In genomic region chr4:134869068-134869730, GRCm38 (mm10) we compare ENCODE assay signal across 11 mouse cellular contexts. TPM values are rescaled to one million over a fixed set of nuclear protein-coding genes. Genes with fewer than 3 reads are reported as not detected.
DNase-seq lines count a peak whose midpoint lies in the region; ATAC-seq and TF ChIP-seq lines count a peak whose summit lies in the region.
"Had no signal": no experiment of that assay in that cellular context is flagged by ENCODE, and none has a peak within 500 bp of the region (broad histone marks: within the 10 kb centered on the region; RNA-seq: fewer than 3 reads in every experiment).

No protein-coding gene starts in this region.

- peak; percentile 78 for DNase-seq in G1E (ENCODE audit: low spot score)
- DNase-seq in embryonic facial prominence, embryonic 14.5 days (ENCODE audit: low spot score), result no peak
- DNase-seq in MN1 (ENCODE audit: low spot score), result no peak
- no peak for DNase-seq in right cerebral cortex, postnatal 4 days
- no peak for DNase-seq in cerebellum, postnatal 25 days
- DNase-seq: gastrocnemius, postnatal 14 days; thymus, postnatal 14 days had no signal

- H3K9me3 ChIP-seq in hindbrain, embryonic 12.5 days (replicated peaks), result no peaks in the 10 kb centered on the region
- H3K9me3 ChIP-seq in hindbrain, embryonic 13.5 days, result no peaks in the 10 kb centered on the region
- H3K9me3 ChIP-seq in G1E (replicated peaks), result no peaks in the 10 kb centered on the region
- H3K9me3 ChIP-seq in embryonic facial prominence, embryonic 14.5 days (ENCODE audit: control insufficient read depth, low read length), result no peaks in the 10 kb centered on the region
- no peaks in the 10 kb centered on the region for H3K9me3 ChIP-seq in liver, embryonic 16.5 days (replicated peaks; ENCODE audit: control insufficient read depth, low read length)

- H3K4me1 ChIP-seq in hindbrain, embryonic 12.5 days, result peaks cover 10% of the 10 kb centered on the region; the same call in 1 of the 2 replicates
- H3K4me1 ChIP-seq in hindbrain, embryonic 13.5 days (replicated peaks), result peaks cover 14% of the 10 kb centered on the region; the same call in 1 of the 2 replicates
- peaks cover 89% of the 10 kb centered on the region for H3K4me1 ChIP-seq in G1E (ENCODE audit: insufficient read depth, low read depth, low read length)
- peaks cover 7% of the 10 kb centered on the region; the same call in 1 of the 2 replicates for H3K4me1 ChIP-seq in embryonic facial prominence, embryonic 14.5 days (ENCODE audit: control insufficient read depth, insufficient read depth, low read length)
- H3K4me1 ChIP-seq in liver, embryonic 16.5 days (ENCODE audit: control insufficient read depth, low read depth, low read length), result peaks cover 31% of the 10 kb centered on the region

- ATAC-seq in hindbrain, embryonic 12.5 days (ENCODE audit: low FRiP score), result no peak
- ATAC-seq in hindbrain, embryonic 13.5 days (ENCODE audit: low FRiP score), result no peak
- peak; percentile 71 for ATAC-seq in G1E (ENCODE audit: extremely low read depth, insufficient number of reproducible peaks, low FRiP score, poor library complexity, severe bottlenecking)
- ATAC-seq in embryonic facial prominence, embryonic 14.5 days (ENCODE audit: low read depth), result no peak; the same call in 1 of the 2 replicates
- ATAC-seq in liver, embryonic 16.5 days (ENCODE audit: low read depth), result peak; percentile 87

- H3K4me3 ChIP-seq in hindbrain, embryonic 12.5 days, result no peak overlapping the region
- H3K4me3 ChIP-seq in hindbrain, embryonic 13.5 days, result no peak overlapping the region
- peak overlapping the region; percentile 69 for H3K4me3 ChIP-seq in G1E (ENCODE audit: low read depth, low read length)
- H3K4me3 ChIP-seq in embryonic facial prominence, embryonic 14.5 days (ENCODE audit: low read depth, low read length), result peak overlapping the region; percentile 9; the same call in 1 of the 2 replicates
- H3K4me3 ChIP-seq in liver, embryonic 16.5 days (ENCODE audit: low read depth, low read length), result peak overlapping the region; percentile 77

- H3K9ac ChIP-seq in hindbrain, embryonic 12.5 days, result no peak overlapping the region
- no peak overlapping the region for H3K9ac ChIP-seq in hindbrain, embryonic 13.5 days
- H3K9ac ChIP-seq in embryonic facial prominence, embryonic 14.5 days (ENCODE audit: low read depth, low read length), result peak overlapping the region; percentile 43; the same call in 1 of the 2 replicates
- H3K9ac ChIP-seq in liver, embryonic 16.5 days (ENCODE audit: low read depth, low read length), result peak overlapping the region; percentile 78

- 0 out of 2 replicates have a peak overlapping the region, but pooled peaks have one; percentile 7 for H3K4me2 ChIP-seq in hindbrain, embryonic 12.5 days (replicated peaks)
- no peak overlapping the region for H3K4me2 ChIP-seq in hindbrain, embryonic 13.5 days
- peak overlapping the region; percentile 44 for H3K4me2 ChIP-seq in embryonic facial prominence, embryonic 14.5 days (ENCODE audit: low read depth, low read length)
- H3K4me2 ChIP-seq in liver, embryonic 16.5 days (ENCODE audit: low read depth, low read length), result peak overlapping the region; percentile 62

- TF ChIP-seq CTCF in G1E (IDR thresholded peaks at IDR 0.05; ENCODE audit: low read depth, low read length), result no peak

- no peaks in the 10 kb centered on the region for H3K36me3 ChIP-seq in hindbrain, embryonic 12.5 days
- no peaks in the 10 kb centered on the region for H3K36me3 ChIP-seq in hindbrain, embryonic 13.5 days
- peaks cover 2% of the 10 kb centered on the region for H3K36me3 ChIP-seq in G1E (replicated peaks)
- no peaks in the 10 kb centered on the region for H3K36me3 ChIP-seq in embryonic facial prominence, embryonic 14.5 days (ENCODE audit: control insufficient read depth, insufficient read depth, low read length)
- H3K36me3 ChIP-seq in liver, embryonic 16.5 days (ENCODE audit: control insufficient read depth, insufficient read depth), result peaks cover 24% of the 10 kb centered on the region

- H3K27ac ChIP-seq in hindbrain, embryonic 12.5 days, result no peak overlapping the region
- H3K27ac ChIP-seq in hindbrain, embryonic 13.5 days, result no peak overlapping the region
- no peak overlapping the region for H3K27ac ChIP-seq in embryonic facial prominence, embryonic 14.5 days (replicated peaks; ENCODE audit: low read depth, low read length)
- H3K27ac ChIP-seq in liver, embryonic 16.5 days (ENCODE audit: low read length), result peak overlapping the region; percentile 99

- H3K27me3 ChIP-seq in hindbrain, embryonic 12.5 days, result peaks cover 34% of the 10 kb centered on the region
- H3K27me3 ChIP-seq in hindbrain, embryonic 13.5 days, result peaks cover 39% of the 10 kb centered on the region
- H3K27me3 ChIP-seq in G1E (ENCODE audit: insufficient read depth, low read length), result no peaks in the 10 kb centered on the region
- H3K27me3 ChIP-seq in embryonic facial prominence, embryonic 14.5 days (replicated peaks; ENCODE audit: control insufficient read depth, insufficient read depth, low read length), result peaks cover 17% of the 10 kb centered on the region
- H3K27me3 ChIP-seq in liver, embryonic 16.5 days (ENCODE audit: control insufficient read depth, insufficient read depth, low read depth, low read length), result no peaks in the 10 kb centered on the region

- WGBS in hindbrain, embryonic 12.5 days, result 15% methylated on average over 16 of the region's 16 CpGs
- 17% methylated on average over 16 of the region's 16 CpGs for WGBS in hindbrain, embryonic 13.5 days
- WGBS in embryonic facial prominence, embryonic 14.5 days, result 10% methylated on average over 16 of the region's 16 CpGs
- WGBS in liver, embryonic 16.5 days (ENCODE audit: insufficient replicate concordance), result 6% methylated on average over 16 of the region's 16 CpGs

RNA-seq across cellular contexts. Expression of gene Rhd, which starts 4.9 kb away (rescaled TPM):
- 7.9 and 10.1 TPM in 2 replicates for polyA plus RNA-seq in hindbrain, embryonic 12.5 days (2016; fragmentation: Nextera tagmentation; extraction: Ambion mirVana)
- 1.3 and 2.3 TPM in 2 replicates for polyA plus RNA-seq in hindbrain, embryonic 13.5 days (2015; fragmentation: Nextera tagmentation; extraction: Ambion mirVana)
- total RNA-seq in G1E (2014; fragmentation: Nextera tagmentation) (3.2 and 69.7 TPM in 2 replicates), G1E (2017) (9.8 and 12.4 TPM in 2 replicates)
- polyA plus RNA-seq in G1E (2012), result 2.9 and 3.3 TPM in 2 replicates
- polyA plus RNA-seq in embryonic facial prominence, embryonic 14.5 days (2014; fragmentation: Nextera tagmentation; extraction: Ambion mirVana), result 3.0 and 4.3 TPM in 2 replicates
- 522 and 550 TPM in 2 replicates for polyA plus RNA-seq in liver, embryonic 16.5 days (2015; fragmentation: Nextera tagmentation; extraction: Ambion mirVana)
- total RNA-seq: layer of hippocampus, postnatal 10 days had no signal

RNA-seq across cellular contexts. Expression of gene Maco1, which starts 16.1 kb away (rescaled TPM):
- polyA plus RNA-seq in hindbrain, embryonic 12.5 days (2016; fragmentation: Nextera tagmentation; extraction: Ambion mirVana), result 89.8 and 97.9 TPM in 2 replicates
- 112 and 115 TPM in 2 replicates for polyA plus RNA-seq in hindbrain, embryonic 13.5 days (2015; fragmentation: Nextera tagmentation; extraction: Ambion mirVana)
- total RNA-seq in G1E (2014; fragmentation: Nextera tagmentation) (71.8 and 74.9 TPM in 2 replicates), G1E (2017) (44.8 and 49.3 TPM in 2 replicates)
- 11.3 and 11.4 TPM in 2 replicates for polyA plus RNA-seq in G1E (2012)
- polyA plus RNA-seq in embryonic facial prominence, embryonic 14.5 days (2014; fragmentation: Nextera tagmentation; extraction: Ambion mirVana), result 37.1 and 41.1 TPM in 2 replicates
- 16.0 and 16.8 TPM in 2 replicates for polyA plus RNA-seq in liver, embryonic 16.5 days (2015; fragmentation: Nextera tagmentation; extraction: Ambion mirVana)

RNA-seq across cellular contexts. Expression of gene Tmem50a, which starts 45.6 kb away (rescaled TPM):
- polyA plus RNA-seq in hindbrain, embryonic 12.5 days (2016; fragmentation: Nextera tagmentation; extraction: Ambion mirVana), result 163 and 169 TPM in 2 replicates
- 211 and 212 TPM in 2 replicates for polyA plus RNA-seq in hindbrain, embryonic 13.5 days (2015; fragmentation: Nextera tagmentation; extraction: Ambion mirVana)
- total RNA-seq in G1E (2014; fragmentation: Nextera tagmentation) (174 and 225 TPM in 2 replicates), G1E (2017) (218 and 250 TPM in 2 replicates)
- polyA plus RNA-seq in G1E (2012), result 8.0 and 10.3 TPM in 2 replicates
- polyA plus RNA-seq in embryonic facial prominence, embryonic 14.5 days (2014; fragmentation: Nextera tagmentation; extraction: Ambion mirVana), result 140 and 144 TPM in 2 replicates
- polyA plus RNA-seq in liver, embryonic 16.5 days (2015; fragmentation: Nextera tagmentation; extraction: Ambion mirVana), result 79.1 and 82.5 TPM in 2 replicates

RNA-seq across cellular contexts. Expression of gene Rsrp1, which starts 54.2 kb away (rescaled TPM):
- 536 and 591 TPM in 2 replicates for polyA plus RNA-seq in hindbrain, embryonic 12.5 days (2016; fragmentation: Nextera tagmentation; extraction: Ambion mirVana)
- 538 and 556 TPM in 2 replicates for polyA plus RNA-seq in hindbrain, embryonic 13.5 days (2015; fragmentation: Nextera tagmentation; extraction: Ambion mirVana)
- total RNA-seq in G1E (2014; fragmentation: Nextera tagmentation) (260 and 286 TPM in 2 replicates), G1E (2017) (446 and 492 TPM in 2 replicates)
- polyA plus RNA-seq in G1E (2012), result 468 and 529 TPM in 2 replicates
- 349 and 369 TPM in 2 replicates for polyA plus RNA-seq in embryonic facial prominence, embryonic 14.5 days (2014; fragmentation: Nextera tagmentation; extraction: Ambion mirVana)
- polyA plus RNA-seq in liver, embryonic 16.5 days (2015; fragmentation: Nextera tagmentation; extraction: Ambion mirVana), result 315 and 330 TPM in 2 replicates

Comparison
In these comparisons a context has a peak if more than half of its experiments do, and no peak if none do; other contexts are left out.
1. ATAC-seq: peak in G1E (single experiment) and liver, embryonic 16.5 days (single experiment); none in hindbrain, embryonic 12.5 days (single experiment), hindbrain, embryonic 13.5 days (single experiment) and embryonic facial prominence, embryonic 14.5 days (single experiment).
2. H3K4me3 ChIP-seq: peak in G1E (single experiment), embryonic facial prominence, embryonic 14.5 days (single experiment) and liver, embryonic 16.5 days (single experiment); none in hindbrain, embryonic 12.5 days (single experiment) and hindbrain, embryonic 13.5 days (single experiment).
3. H3K9ac ChIP-seq: peak in embryonic facial prominence, embryonic 14.5 days (single experiment) and liver, embryonic 16.5 days (single experiment); none in hindbrain, embryonic 12.5 days (single experiment) and hindbrain, embryonic 13.5 days (single experiment).
4. RNA of gene Rhd, which starts 4.9 kb away (polyA plus RNA-seq): 522 to 550 TPM in liver, embryonic 16.5 days; 7.9 to 10.1 TPM in hindbrain, embryonic 12.5 days, 2.9 to 3.3 TPM in G1E, 3.0 to 4.3 TPM in embryonic facial prominence, embryonic 14.5 days and 1.3 to 2.3 TPM in hindbrain, embryonic 13.5 days; every median in the first group is over 10 times any median in the second.